Mouse (Mus musculus) left cerebral cortex, postnatal 4 days (tissue): ENCODE measurements around the gene Flt3l. TPM values are rescaled to one million over a fixed set of nuclear protein-coding genes. Genes with fewer than 3 reads are reported as not detected.
"Not testable (repeated sequence)": the region's sequence is repeated elsewhere in the genome, so short reads cannot be mapped to it uniquely, and the experiment has no call there.

ENCODE experiments used
- DNase-seq: peaks from one replicate; pipeline ENCODE4 v3.0.0-alpha.2; 2022
- intact Hi-C: fragments of 180-260 bp; cut with DNase I; formaldehyde crosslinking; loops from one replicate; pipeline ENCODE4 v1.15.1; 2025
- total RNA-seq, 2 experiments: library from RNA; stranded (reverse); gene quantifications; 2 replicates each; pipeline ENCODE4 v1.2.3; 2021

Gene Flt3l
- total RNA-seq, 2 experiments from 2014 or later: 2.8 to 3.0 TPM

GRCm38 (mm10) chr7:45163735-45164490 is 27.7 kb upstream of the Flt3l start, which contains the start of gene Slc17a7:
Slc17a7 (plus strand) TSS chr7:45163949.
- DNase-seq: no peak
- intact Hi-C loops: loop anchor here (5.0 kb wide), 1 partner anchor 133 kb away; no protein-coding TSS in a partner anchor

DNA sequence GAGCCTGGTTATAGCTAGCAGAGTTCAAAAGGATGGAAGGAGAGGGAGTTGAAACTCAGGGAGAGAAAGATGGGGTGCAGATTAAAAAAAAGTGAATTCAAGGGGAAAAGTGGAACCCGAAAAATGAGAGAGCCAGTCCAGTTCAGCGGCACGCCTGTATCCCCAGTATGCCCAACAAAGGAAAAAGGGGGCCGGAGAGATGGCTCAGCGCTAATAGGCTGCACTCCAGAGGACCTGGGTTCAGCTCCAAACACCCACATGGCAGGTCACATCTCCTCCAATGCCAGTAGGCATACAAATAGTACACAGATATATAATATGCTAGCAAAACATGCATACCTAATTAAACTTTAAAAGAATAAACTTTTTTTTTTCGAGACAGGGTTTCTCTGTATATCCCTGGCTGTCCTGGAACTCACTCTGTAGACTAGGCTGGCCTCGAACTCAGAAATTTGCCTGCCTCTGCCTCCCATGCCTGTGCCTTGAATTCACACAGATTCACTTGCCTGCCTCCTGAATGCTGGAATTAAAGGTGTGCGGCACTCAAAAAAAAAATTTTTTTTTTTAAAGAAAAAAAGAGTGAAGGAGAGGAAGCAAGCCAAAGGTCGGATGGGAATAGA is 26.9 kb upstream of the Flt3l start:
- intact Hi-C loops: loop anchor here (5.0 kb wide), 1 partner anchor 134 kb away; no protein-coding TSS in a partner anchor
- no peak for DNase-seq

- DNase-seq: no peak
Observed at GRCm38 (mm10) chr7:45162551-45162950, 26.3 kb upstream of the Flt3l start.

DNA sequence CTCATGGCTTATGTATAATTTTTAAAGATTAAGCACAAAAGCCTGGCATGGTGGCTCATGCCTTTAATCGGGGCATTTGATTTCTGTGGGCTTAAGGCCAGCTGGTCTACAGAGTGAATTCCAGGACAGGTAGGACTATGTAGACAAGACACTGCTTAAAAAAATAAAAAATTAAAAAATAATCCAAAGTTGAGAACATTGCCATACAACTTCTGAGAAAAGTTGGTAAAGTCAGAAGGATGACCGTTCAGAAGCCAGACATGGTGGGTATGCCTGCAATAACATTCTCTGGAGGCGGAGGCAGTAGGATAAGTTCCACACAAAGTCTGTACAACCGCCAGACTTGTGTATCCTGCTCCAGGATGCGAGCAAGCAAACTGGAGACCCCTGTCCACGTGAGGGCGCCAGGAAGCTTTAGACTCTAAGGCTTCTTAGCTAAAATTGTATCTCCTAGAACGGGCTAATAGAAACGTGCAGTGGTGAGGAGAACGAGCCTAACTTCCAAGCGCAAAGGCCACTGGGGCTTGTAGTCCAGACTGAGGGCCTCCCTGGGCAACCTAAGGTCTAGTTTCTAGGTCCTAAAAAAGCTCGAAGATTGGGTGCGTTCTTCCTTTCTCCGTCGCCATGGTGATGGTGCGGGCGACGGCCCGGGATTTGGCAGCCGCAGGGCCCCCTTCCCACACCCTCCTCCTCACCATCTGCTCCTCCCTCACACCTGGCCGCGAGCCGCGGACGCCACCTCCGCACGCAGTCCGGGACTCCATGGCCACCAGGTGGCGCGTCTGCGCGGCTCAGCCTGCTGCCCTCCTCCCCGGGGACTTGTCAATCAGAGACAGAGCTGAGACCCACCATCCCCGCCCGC is 25.6 kb upstream of the Flt3l start:
- DNase-seq: peak; percentile 97
- intact Hi-C loops: loop anchor here (5.0 kb wide), 1 partner anchor 135 kb away; no protein-coding TSS in a partner anchor

More at GRCm38 (mm10) chr7:45162551-45162950, 26.3 kb upstream of the Flt3l start:
- intact Hi-C loops: loop anchor here (5.0 kb wide), 1 partner anchor 135 kb away; no protein-coding TSS in a partner anchor

GRCm38 (mm10) chr7:45160866-45161265 is 24.6 kb upstream of the Flt3l start:
- DNase-seq: no peak
- intact Hi-C loops: loop anchor here (5.0 kb wide), 1 partner anchor 136 kb away; no protein-coding TSS in a partner anchor

GRCm38 (mm10) chr7:45160316-45160800 is 24.1 kb upstream of the Flt3l start:
- intact Hi-C loops: loop anchor here (5.0 kb wide), 1 partner anchor 137 kb away; no protein-coding TSS in a partner anchor
- DNase-seq: no peak

DNA sequence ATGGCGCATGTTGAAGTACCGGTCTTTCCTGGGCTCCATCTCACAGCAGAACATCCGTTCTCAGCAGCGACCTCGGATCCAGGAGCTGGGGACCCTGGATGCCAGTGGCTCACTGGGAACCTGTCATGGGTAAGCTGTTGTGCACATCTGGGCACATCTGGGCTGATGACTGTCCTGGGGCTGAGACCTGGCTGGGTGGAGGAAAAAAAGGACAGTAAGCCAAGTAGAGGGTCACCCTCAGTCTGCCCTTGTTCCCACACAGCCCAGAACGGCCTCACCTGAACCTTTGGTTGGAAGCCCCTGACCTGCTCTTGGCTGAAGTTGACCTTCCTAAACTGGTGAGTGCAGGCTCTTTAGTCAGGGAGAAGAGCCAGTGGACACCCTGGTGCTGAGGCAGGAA is 22.8 kb upstream of the Flt3l start:
- DNase-seq: no peak
- intact Hi-C loops: no loop called here

GRCm38 (mm10) chr7:45157459-45157858 is 21.2 kb upstream of the Flt3l start:
- intact Hi-C loops: no loop called here
- DNase-seq: no peak

GRCm38 (mm10) chr7:45156206-45156605 is 20.0 kb upstream of the Flt3l start:
- intact Hi-C loops: no loop called here
- DNase-seq: no peak

- intact Hi-C loops: no loop called here
- no peak for DNase-seq
Observed at GRCm38 (mm10) chr7:45155590-45155989, 19.4 kb upstream of the Flt3l start.

- intact Hi-C loops: no loop called here
- peak; percentile 69 for DNase-seq
Observed at GRCm38 (mm10) chr7:45154993-45155514, 18.8 kb upstream of the Flt3l start.

DNA sequence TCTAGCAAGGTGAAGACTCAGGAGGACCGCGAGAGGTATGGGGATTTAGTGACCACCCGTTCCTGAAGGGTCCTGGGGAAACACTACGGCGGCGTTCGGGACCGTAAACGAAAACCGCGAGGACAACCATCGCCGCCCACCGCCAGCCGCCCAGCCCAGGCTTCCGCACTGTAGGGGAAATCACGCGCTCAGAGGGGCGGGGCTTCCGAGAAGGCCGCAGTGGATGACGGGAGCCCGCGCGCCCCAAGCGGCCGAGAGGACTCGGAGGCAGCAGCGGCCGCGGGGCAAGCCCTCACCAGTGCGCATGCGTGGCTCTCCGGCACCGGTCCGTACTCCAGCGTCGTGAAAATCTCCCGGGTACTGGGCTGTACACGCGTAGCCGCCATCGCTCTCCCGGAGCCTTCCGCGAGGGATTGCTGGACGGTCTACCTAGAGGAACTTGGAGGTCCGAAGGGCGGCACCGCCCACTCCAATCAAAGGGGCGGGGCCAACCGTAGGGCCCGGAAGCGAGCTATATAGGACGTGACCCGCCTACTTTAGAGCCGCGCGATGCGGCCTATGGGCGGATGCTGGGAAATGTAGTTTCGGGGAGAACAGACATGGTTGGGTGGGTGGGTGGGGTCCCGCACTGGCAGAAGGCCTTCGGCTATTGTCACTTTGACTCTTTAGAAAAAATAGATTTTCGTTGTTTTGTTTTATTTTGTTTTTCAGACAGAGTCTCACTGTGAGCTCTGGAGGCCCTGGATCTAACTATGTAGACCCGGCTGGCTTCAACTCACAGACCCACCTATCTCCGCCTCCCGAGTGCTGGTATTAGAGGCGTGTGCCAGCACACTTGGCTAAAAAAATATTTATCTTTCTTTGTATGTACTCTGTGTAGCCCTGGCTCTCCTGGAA is 18.1 kb upstream of the Flt3l start, which contains the start of the genes Pih1d1 and Aldh16a1:
TSS of gene Pih1d1 (plus strand) at position 208 of the 897 bp plus-strand sequence.
TSS of gene Aldh16a1 (minus strand) at position 489 of the 897 bp plus-strand sequence.
- intact Hi-C loops: no loop called here
- DNase-seq: peak; percentile 99

DNA sequence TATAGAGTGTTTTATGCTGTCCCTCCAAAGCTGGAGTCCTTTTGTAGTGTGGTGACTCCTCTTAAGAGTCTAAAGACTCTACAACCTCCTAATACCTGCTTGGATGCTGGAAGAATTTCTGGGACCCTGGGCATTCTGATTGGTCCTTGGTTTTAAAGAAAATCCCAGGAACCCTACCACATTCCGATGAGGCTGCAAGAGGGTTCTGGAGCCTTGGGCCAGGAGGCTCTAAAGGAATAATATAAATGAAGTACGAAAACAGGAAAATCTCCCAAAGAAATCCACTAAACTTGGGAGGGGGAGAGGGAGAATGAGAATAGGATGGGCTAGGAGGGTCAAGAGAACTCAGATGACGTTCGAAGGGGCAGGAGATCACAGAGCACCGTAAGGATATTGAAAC is 17.4 kb upstream of the Flt3l start:
- no peak for DNase-seq
- intact Hi-C loops: no loop called here

- intact Hi-C loops, DNase-seq: not testable (repeated sequence)
Observed at GRCm38 (mm10) chr7:45153052-45153451, 16.8 kb upstream of the Flt3l start.

GRCm38 (mm10) chr7:45151303-45151702 is 15.1 kb upstream of the Flt3l start:
- DNase-seq: no peak
- intact Hi-C loops: no loop called here

GRCm38 (mm10) chr7:45150321-45150720 is 14.1 kb upstream of the Flt3l start:
- no peak for DNase-seq
- intact Hi-C loops: no loop called here

DNA sequence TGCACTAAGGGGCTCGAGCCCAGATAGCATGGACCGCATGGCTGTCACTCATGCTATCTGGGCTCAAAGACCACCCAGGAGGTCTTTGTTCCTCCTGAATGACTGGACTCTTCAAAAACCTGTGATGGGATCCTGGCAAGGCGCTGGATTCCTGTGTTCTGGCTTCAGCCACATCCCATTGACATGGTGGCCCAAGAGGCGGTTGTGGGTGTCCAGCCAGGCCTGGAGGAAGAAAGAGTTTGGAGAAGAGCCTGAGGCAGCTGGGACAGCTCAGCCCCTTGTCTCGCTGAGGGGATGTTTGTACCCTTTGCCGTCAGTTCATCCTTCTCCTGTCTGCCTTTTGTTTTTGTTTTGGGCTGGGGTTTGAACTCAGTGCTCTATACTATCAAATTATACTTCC is 13.3 kb upstream of the Flt3l start:
- no peak for DNase-seq
- intact Hi-C loops: no loop called here

- no peak for DNase-seq
- intact Hi-C loops: no loop called here
Observed at GRCm38 (mm10) chr7:45148534-45149098, 12.4 kb upstream of the Flt3l start.

DNA sequence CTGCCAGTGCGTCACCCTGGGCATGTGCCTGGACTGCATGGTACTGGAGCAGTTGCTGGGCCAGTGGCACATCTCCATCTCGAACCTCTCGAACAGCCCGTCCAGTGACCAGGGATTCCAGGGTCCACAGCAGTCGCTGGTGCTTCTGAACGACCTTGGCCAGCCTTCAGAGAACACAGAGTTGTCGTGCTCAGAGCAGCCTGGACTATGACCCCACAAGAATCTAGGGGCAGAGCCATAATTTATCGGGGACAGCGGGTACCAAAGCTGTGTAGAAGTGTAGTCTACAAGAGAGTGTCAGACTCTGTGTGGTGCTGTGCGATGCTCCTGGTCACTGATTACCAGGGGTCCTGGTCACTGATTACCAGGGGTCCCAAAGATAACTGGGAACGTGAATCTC is 11.7 kb upstream of the Flt3l start:
- intact Hi-C loops: no loop called here
- no peak for DNase-seq
